Mouse (Mus musculus): Measurements from ENCODE around the gene Tmprss9.
A peak's percentile ranks its signal among the peaks of the same experiment; 100 is the strongest.

Gene Tmprss9

DNA sequence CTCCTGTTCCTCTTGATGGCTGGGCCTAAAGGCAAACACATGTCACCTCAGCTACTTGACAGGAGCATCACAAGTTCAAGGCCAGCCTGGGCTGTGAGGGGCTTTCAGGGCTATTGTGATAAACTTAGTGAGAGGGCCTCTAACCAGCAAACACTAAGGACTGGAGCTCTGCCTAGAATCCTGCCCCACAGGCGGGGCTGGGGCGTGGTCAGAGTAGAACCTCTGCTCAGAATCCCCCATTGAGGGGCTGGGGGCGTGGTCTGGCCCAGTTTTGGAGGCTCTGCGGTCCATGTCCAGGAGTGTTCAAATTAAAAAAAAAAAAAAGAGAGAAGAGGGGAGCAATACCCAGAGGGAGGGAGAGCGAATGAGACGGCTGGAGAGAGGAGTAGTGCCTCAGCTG is 24.0 kb downstream of the Tmprss9 start:
- DNase-seq, result no peak

DNA sequence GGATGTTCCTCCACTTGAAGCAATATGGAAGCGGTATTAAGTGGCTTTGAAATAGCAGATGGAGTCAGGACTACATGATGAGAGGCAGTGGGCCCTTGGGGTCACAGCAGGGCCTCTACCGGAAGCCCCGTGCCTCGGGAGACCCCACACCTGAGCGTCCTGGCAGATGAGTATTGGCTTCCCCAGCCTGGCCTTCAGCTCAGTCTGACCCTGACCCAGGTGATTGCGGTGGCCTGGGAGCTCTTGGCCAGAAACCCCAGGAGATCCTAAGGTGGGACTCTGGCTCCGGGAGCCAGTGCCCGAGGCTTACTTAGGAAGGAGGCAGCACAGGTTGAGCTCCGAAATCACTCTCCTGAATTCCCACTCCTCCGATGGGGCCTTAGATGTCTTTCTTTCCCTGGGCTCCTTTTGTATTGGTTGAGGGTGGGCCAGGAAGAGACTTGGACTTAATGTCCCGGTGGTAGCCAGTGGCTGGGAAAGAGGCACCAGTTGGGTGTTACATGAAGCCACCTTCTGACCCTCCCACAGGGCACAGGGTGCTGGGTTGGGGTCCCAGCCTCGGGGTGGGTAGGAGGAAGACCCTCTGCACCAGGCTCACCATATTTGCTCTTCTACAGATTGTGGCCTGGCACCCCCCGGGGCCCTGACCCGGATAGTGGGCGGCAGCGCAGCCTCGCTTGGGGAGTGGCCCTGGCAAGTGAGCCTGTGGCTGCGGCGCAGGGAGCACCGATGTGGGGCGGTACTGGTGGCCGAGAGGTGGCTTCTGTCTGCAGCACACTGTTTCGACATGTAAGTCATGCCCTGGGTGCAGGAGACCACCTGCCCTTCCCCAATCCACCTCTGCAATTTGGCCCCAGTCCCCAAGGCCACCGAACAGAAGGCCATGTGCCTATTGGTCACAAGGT is 25.2 kb downstream of the Tmprss9 start:
- DNase-seq, result no peak

DNA sequence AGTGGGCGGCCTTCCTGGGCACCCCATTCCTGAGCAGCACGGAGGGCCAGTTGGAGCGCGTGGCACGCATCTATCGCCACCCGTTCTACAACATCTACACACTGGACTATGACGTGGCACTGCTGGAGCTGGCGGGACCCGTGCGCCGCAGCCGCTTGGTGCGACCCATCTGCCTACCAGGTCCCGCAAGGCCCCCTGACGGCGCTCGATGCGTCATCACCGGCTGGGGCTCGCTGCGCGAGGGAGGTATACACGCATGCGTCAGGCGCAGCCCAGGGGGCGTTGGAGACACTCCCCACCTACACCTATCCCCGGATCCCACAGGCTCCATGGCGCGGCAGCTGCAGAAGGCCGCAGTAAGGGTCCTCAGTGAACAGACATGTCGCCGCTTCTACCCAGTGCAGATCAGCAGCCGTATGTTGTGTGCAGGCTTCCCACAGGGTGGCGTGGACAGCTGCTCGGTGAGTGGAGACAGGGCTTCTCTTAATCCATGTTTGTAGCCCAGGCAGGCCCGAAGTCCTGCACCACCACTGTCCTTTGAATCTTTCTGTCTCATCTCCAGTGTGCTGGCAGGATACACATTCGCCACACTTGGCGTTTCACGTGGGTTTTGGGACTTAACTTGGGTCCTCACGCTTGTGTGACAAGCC is 26.3 kb downstream of the Tmprss9 start:
- no peak for DNase-seq

DNA sequence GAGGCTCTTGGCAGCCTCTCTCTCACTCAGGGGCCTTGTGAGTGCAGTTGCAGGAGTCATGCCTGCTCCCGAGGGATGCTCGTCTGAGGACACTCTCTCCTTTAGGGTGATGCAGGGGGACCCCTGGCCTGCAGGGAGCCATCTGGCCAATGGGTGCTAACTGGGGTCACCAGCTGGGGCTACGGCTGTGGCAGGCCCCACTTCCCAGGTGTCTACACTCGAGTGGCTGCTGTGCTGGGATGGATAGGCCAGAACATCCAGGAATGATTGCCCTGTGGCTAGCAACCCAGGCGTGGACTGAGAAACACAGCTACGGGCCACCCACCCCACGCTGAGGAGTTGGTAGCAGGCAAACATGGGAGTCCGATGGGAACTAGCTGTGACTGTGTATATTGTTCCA is 27.4 kb downstream of the Tmprss9 start:
- no peak for DNase-seq

DNA sequence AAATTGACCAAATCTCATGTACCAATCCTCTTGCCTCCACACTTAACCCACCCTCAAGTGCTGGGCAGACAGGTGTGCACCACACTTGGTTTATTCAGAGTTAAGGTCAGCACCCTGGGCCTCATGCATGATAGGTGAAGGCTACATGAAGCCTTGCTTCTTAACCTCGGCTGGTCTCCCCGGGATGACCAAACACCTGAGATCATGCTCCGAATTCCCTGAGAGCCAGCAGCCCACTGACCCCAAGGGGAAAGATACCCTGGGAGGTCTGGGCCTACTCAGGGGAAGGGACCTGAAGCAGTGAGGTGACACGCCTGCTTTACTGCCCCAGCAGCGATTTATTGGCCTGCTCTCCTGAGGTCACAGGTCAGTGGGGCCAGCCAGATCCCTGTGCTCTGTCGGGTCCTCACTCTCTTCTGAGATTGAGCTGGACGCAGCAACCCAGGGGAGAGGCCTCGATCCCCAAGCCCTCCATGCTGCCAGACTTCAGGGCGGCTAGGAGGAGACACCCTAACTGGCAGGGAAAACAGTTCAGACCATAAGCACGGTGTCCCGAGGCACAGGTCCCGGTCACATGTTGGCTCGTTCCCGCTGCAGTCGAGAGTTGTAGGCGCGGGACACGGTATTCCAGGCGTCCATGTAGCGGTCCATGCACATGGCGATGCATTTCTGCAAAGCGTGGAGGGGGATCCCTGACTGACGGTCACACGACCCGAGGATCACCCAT is 28.1 kb downstream of the Tmprss9 start:
- no peak for DNase-seq

DNA sequence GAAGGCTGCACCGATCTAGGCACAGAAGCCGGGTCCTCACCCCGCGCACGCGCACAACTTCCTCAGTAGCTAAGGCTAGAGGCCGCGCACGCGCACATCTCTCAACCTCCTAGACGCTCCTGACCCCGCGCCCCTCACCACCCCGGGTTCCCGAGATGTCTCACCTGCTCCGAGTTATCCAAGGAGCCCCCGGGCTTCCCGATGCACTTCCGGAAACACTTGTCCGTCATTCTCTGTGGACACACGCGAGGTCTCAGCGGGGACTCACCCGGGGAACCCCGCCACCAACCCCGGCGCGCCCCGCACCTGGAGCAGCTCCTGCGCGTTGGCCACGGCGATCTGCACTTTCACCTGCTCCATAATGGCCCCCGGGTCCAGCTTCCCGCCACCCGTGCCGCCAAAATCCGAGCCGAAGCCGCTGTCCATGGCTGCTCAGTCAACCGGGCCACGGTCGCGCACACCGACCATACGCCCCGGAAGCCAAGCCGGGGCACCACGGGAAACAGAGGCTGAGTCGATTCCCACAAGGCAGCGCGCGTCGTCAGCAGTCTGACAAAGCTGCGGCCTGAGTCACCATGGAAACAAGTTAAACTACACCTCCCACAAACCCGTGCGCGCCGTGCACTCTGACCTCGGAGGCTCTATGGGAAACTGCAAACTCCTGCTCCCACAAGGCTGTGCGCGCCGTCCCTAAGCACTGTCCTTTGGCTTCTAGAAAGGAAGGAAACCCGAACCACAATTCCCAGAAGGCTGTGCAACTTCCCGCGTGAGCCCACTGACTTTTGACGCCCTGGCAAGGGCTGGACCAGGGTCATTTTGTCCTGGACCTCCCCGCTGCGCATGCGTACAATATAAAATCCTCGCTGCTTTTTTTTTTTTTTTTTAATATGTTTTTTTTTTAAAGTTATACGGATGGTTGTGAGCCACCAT is 28.9 kb downstream of the Tmprss9 start, which contains the start of gene Timm13:
Gene Timm13 (minus strand): TSS at position 652 of the 930 bp plus-strand sequence.
- DNase-seq, result peak; percentile 94

DNA sequence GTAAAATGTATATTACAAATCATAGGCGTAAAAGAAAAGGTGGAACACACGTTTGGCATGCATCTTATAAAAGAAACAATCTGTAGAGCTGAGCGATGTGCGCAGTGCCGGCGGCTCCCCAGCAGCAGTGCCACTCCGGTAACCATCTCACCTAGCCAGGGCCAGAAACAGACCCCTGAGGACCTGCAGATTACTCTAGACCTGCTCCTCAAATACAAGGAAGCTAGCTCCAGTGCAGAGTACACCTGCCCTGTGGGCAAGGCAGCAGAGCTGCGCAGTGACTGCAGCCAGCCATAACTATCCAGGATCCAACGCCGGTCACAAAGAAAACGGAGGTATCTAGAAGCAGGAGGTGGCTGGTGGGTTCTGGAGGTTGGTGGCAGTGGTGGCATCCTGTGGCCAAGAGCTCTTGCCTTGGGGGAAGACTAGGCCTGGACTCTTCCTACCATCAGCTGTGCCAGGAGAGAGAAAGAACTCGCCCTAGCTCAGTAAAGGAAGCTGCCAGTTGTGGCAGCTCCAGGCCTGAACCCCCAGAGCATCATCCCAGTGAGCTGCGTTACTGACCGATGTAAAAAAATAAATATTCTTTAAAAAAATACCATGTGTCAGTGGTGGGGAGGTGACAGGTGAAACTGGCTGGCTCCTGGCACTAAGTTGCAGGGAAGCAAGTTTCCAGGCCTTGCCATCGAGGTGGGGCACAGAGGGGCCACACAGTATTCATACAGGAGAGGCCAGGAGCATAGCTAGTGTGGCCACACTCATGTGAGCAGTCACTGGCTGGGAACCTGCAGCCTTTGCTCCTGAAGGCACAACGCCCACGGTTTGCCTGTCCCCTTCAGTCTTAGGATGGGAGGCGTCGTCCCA is 30.0 kb downstream of the Tmprss9 start:
- no peak for DNase-seq

DNA sequence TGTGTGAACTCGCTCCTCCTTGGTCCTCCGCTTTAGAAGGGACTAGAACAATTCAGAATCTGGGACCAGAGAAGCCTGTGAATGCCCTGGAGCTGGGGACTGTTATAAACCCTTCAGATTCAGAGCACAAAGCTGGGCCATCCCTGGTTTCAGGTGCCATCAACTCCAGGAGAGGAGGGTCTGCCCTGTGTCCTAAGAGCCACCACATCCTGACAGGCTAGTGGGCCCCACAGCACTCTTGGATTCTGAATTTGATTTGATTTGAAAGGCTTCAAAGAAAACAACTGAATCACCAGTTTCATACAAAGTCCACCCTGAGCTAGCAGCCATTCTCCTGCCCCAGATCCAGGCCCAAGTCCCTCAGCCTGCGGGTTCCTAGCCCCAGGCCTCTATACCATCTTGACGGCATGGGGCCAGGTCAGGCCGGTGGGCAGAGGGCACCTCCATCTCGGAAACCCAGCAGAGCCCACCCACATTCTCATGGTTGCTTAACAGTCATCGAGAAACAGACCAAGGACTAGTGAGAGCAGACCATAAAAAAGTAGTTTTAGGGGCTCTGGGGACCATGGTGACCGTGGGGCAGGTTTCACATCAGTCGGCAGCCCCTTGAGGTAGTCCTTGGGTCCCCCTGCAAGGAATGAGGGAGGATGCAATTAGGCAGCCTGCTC is 30.8 kb downstream of the Tmprss9 start:
- no peak for DNase-seq

DNA sequence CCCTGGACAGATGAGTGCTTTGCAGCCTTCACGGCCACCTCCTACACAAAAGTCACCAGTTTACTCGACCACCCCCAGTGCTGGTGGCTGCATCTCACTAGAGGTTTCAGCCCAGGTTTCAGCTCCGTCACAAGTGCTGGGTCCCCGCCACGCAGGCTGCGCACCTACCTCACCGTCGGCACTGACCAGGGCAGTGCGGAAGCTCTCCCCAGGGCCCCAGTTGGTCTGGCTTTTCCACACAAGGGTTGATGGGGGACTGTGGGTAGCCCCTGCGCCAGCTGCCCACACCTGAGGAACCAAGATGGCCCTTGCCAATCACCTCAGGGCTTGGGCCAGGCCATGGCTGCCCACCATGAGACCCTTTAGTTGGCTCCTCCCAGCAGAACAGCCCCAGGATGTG is 31.6 kb downstream of the Tmprss9 start:
- no peak for DNase-seq

DNA sequence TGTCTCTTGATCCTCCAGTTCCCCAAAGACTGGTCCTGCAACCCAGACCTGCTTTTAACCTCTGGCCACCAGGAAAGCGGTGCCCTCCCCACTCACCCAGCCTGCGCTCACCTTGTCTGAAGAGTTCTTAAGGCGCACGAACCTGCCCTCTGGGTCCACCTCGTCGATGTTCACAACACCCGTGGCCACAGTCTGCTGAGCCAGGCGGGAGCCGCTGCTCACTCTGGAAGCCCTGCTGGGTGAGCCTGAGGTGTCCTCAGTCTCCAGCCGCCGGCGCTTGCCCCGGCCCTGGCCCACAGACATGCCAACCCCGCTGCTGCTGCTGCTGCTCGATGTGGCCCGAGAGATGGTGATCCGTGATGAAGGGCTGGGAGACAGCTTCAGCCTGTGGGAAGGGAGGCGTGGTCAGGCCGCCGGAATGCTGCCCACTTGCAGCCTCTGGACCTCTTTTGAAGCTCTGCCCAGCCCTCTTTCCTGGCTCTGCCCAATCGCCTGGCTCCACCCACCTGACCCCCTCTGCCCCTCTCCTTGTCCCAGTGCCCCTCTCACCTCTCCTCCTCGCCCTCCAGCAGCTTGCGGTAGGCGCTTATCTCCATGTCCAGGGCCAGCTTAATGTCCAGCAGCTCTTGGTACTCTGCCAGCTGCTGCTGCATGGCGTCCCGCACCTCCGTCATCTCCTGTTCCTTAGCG is 32.5 kb downstream of the Tmprss9 start:
- no peak for DNase-seq

DNA sequence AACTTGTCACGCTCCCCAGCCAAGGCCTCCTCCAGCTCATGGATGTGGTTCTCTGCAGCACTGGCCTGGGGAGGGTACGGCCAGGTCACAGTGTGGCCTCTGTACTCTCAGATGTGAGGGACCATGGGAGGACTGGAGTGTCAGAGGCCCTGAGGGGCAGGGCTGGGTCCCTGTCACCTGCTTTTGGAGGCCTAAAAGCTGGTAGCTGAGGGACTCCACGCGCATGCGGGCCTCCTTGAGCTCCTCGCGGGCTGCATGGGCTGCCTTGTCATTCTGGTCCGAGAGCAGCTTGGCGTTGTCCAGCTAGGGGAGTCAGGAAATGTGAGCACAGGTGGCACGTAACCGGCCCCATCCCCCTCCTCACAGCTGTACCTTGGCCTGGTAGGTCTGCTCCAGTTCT is 33.1 kb downstream of the Tmprss9 start:
- DNase-seq, result no peak

DNA sequence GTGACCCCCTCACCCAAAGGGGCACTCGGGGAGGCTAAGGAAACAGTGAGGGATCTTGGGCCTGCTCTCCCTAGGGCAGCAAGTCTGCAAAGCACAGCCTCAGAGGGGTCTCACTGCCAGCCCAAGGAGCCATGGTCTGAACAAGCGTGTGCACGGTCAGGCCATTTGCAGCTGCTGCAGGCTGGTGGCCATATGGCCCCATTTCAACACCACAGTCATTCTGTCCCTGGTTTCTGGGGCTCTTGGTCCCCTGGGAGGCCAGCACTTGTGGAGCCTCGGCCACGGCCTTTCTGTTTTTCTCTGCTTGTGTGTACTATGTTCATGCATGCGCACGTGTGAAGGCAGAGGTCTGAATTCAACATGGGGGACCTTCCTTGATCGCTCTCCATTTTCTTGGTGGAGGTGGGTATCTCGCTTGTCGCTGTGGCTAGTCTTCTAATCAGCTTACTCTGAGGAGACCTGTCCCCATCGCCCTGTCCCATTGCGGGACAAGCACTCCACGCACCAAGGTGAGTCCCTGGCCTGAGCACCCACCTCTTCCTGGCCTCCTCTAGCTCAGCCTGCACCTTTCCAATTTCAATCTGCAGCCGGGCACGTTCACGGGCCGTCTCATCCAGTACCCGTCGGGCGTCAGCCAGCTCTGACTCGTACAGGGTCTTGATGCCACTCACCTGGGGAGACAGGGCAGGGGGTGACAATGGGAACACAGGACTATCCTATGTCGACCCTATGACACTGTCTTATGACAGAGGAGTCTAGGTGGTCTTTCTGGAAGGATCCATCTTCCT is 37.9 kb downstream of the Tmprss9 start:
- DNase-seq, result no peak

DNA sequence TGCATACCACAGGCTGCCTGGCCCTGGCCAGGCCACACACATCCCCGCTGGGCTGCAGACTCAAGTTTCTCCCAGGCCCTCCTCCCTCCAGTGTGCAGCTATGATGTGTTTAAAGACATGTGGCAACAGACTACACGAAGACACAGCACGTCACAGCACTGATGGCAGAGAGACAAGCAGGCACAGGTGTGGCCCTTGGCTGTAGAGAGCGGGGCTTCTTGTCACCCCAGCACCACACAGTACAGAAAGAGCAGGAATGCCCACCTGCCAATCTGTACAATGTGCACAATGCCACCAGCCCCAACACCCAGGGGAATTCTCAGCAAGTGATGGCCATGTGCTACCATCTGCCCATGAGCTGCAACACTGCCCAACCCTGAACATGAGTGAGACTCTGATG is 39.7 kb downstream of the Tmprss9 start:
- DNase-seq, result no peak

DNA sequence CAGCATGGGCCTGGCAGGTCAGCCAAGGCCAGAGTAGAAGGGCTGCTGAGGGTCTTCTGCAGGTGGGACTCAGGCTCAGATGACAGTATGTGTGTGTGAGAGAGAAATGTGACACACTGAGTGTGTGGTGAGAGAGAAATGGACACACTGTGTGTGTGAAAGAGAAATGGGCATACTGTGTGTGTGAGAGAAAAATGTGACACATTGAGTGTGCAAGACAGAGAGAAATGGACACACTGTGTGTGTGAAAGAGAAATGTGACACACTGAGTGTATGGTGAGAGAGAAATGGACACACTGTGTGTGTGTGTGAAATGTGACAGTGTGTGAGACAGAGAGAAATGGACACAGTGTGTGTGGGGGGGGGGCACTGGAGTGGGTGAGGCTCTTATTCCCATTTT is 40.2 kb downstream of the Tmprss9 start:
- DNase-seq, result no peak

DNA sequence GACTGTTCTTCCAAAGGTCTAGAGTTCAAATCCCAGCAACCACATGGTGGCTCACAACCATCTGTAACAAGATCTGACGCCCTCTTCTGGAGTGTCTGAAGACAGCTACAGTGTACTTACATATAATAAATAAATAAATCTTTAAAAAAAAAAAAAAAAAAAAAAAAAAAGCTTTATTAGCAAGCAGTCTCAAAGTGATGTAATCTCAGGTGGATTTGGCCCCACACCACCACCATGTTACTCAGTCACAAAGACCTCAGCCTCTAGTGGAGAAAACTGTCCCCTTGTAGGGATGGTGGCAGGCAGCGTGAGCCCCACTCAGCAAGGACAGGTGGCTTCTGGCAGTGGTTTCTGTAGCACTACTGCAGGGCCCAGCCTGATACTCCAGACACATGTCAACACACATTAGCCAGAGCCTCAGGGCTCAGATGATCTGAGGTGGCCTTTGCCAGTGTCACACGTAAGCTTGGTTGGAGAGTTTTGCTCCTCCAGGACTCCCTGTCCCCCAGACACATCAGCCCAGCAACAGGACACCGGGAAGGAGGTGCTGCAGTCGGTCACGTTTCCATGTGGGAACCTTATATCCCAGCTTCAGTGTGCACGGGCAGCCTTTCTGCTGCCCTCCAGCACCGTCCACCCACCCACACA is 41.8 kb downstream of the Tmprss9 start:
- DNase-seq, result no peak

DNA sequence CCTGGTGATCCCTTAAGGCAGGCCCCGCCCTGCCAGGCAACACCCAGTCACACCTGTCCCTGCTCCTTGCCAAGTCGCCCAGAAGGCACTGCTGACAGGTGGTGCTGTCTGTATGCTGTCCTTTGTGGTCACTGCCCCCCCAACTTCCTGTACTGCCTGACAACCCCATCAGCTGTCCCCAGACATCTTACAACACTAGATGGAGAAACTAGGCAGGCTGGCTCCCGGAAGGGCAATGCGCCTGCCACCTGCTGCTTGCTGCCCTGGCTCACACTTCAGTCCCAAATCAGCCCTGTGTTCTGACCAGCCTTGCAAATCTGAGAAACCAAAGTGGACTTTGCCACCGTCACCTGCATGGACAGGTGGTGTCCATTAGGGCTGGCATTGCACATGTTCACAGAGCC is 42.6 kb downstream of the Tmprss9 start:
- DNase-seq, result no peak

DNA sequence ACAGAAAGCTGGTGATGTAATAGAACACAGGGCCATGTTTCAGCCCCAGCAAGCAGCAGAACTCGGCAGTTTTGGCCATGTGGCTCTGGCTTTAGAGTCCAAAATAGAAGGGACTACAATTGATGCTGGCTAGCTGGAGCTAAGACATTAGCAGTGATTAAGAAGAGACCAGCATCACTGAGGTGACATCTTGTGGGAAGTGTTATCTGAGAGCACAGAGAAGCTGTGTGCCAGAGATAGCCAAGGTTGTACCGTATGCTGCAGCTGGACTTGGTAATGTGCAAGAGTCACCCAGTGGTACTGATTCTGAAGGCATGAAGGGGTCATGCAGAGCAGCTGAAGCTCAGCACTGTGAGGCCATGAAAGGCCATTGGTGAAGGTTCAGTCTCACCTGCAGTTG is 43.6 kb downstream of the Tmprss9 start:
- DNase-seq, result no peak

DNA sequence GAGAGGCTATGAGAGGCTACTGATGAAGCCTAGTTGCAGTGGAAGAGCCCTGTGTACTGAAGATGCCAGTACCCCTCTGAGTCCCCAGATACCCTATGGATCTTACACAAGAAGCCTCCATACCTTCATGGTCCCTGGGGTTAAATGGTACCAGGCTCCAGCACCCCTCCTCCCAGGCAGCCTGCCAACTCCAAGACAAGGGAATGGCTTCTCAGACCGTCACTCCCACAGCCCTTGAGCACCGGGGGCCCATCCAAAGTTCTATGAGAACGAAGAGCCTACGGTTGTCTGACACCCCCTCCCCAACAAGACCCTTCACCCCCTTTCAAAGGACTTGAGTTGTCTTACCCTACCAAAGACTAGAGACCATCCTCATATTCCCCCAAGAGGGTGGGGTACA is 44.1 kb downstream of the Tmprss9 start:
- DNase-seq, result peak; percentile 7

DNA sequence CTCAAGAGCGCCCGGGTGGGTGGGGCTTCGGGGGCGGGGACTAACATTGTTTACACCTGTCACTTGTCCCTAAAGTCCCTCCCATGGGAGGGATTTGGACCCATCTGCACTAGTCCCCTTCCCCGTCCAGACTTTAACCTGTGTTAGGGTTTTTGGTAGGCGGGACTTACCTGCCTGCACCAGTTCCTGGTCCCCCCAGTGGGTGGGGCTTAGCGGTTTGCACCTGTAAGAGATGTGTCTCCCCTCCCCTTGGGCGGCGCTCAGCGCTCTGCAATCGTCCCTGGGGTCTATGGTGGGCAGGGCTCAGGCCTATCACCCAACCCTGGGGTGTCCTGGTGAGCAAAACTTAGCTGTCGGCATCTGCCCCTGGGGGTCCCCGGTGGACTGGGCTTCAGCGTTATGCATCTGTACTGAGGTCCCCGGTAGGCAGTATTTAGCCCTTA is 45.7 kb downstream of the Tmprss9 start:
- DNase-seq, result peak; percentile 35
